Mouse (Mus musculus) C2C12 (cell line): ENCODE measurements at regions not wholly inside any gene's neighbourhood (a gene's known extent, or its start where the extent isn't known, plus 50 kb on each side); places are given as distances from the start of the nearest gene placed in this dataset.

ENCODE experiments used
- CEBPB ChIP-seq: IDR thresholded peaks from one replicate; pipeline ENCODE4 v1.6.1; 2011; ENCODE audit warnings: low read depth, mild to moderate bottlenecking, control low read depth, moderate library complexity
- CTCF ChIP-seq: IDR thresholded peaks from one replicate; pipeline ENCODE4 v1.5.1; 2011; ENCODE audit not compliant: control insufficient read depth, insufficient read depth, insufficient read length
- FOSL1 ChIP-seq: IDR thresholded peaks from one replicate; pipeline ENCODE4 v1.8.0; 2011; ENCODE audit warnings: mild to moderate bottlenecking, low read length; ENCODE audit not compliant: poor library complexity, insufficient read depth, severe bottlenecking
- MYOD1 ChIP-seq: IDR thresholded peaks from one replicate; pipeline ENCODE4 v1.6.1; 2011; ENCODE audit warnings: low read depth; ENCODE audit not compliant: control insufficient read depth, insufficient read length

- no peak for TF ChIP-seq CTCF
- no peak for TF ChIP-seq FOSL1
- TF ChIP-seq MYOD1 = no peak
- TF ChIP-seq CEBPB = no peak
Measured at GRCm38 (mm10) chr14:102919261-102919801, 63.1 kb downstream of the Kctd12 start.
